Mouse (Mus musculus) liver, postnatal 0 days (tissue): ENCODE measurements around the gene 4930595D18Rik.

Source experiments
- CTCF ChIP-seq: sonication (generic); IDR thresholded peaks from 2 replicates; pipeline ENCODE4 v1.5.1; 2016; ENCODE audit warnings: antibody characterized with exemption, low read depth
- EP300 ChIP-seq: IDR thresholded peaks from 2 replicates; pipeline ENCODE4 v1.6.1; 2016; ENCODE audit warnings: antibody characterized with exemption, low read depth, mild to moderate bottlenecking

DNA sequence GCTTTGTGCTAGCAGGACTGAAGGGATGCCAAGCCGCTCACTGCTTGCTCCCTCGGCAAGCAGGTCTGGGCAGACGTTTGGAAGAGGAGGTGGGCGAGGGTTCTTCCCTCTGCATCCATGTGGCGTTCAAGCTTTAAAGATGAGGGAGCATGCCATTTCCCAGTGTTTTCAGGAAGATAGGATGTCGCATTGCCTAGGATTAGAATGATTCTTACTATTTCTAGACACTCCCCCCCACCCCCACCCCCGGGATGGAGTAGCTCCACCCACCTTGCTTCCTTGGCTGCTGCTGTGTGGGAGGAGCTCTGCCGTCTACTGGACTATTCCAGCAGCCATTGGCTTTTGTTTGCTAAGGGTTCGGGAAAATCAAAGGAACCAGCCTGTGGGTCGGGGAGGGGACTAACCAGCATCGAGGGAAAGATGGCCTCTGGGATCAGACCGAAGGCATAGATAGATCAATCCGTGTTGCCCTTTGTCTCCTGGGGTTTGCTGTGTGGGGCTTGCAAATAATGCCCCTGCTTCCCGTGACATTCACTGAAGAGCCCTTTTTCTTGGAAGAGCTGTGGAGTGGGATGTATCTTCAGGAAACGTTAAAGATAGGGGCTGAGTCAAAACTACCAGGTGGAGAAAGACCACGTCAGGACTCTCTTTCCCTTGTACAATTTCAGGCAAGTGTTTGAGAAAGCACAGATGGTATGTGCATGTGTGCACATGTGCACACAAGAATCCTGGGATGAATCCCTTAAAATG lies 21.8 kb downstream of the 4930595D18Rik start:
- TF ChIP-seq CTCF (no peak), EP300 (no peak)
